Mouse (Mus musculus) layer of hippocampus, adult 11-12 months (tissue): ENCODE results near the gene Ralbp1.

ENCODE experiments used
- DNase-seq: peaks from one replicate; pipeline ENCODE4 v3.0.0; 2022; ENCODE audit warnings: low spot score

Gene Ralbp1

DNA sequence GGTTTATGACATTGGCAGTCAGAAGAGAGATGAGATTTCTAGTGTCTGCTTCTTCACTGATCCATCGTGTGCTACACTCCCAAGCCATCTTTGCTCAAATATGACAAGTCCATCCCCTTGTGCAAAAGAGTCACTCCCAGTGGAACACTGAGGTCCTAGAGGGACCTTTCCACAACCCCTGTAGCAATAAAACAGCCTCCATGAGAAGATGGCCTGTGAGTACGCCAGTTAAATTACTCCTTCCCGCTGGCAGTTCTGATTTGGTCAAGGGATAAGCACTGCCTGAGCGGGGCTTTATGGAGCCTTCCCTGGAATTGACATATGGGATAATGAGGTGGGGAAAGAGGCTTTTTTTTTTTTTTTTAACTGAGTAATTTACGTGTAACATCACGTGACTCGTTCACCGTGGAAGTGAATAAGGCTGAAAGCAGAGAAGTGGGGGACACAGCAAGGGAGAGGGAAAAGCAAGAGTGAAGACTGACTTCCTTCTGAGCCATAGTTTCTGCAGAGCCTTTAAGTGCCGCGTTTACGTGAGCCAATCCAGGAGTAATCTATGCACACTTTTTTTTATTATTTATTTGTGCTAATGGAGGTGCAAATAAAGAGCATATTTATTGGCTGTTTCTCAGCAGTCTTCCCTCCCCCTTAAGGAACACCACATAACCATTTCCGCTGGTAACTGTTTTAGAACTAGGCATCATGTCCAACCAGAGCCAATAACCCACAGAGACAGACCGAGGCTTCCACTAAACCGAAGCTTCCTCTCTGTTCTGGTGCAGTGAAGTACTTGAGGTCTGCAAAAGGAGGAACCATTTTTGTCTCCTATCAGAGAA lies at the start of gene Ralbp1:
Ralbp1 (minus strand) TSS at position 102 of the 833 bp plus-strand sequence.
- DNase-seq = peak; percentile 52

DNA sequence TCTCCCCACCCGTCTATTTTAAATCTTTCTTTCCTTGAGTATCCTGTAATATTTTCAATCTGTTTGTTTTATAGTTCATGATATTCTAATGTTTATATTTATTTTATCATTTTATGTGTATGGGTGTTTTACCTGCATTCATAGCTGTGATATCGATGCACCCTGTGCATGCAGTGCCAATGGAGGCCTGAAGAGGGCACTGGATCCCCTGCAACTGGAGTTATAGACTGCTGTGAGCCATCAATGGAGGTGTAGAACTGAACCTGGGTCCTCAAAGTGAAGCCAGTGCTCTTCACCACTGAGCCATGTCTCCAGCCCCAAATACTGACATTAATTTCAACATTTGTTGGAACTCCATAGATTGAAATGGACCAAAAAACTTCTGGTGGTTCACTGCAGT lies 48.1 kb upstream of the Ralbp1 start:
- DNase-seq = no peak

DNA sequence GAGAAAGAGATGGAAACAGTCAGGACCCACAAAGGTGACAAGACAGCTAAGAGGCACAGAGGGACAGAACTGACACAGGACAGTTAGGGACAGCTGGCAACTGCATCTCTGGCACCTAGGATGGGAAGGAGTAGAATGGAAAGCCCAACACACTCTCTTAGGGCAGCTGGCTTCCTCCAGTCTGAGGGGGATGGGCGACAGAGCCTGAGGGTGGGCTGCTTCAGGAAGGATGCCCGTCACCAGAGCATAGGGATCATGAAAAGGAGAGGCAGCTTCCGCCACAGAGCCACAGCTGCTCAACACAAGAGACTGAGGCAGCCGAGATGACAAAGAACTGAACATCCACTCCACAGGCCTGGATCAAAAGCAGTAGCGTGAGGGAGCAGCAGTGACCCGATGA lies 45.9 kb upstream of the Ralbp1 start:
- DNase-seq = no peak

DNA sequence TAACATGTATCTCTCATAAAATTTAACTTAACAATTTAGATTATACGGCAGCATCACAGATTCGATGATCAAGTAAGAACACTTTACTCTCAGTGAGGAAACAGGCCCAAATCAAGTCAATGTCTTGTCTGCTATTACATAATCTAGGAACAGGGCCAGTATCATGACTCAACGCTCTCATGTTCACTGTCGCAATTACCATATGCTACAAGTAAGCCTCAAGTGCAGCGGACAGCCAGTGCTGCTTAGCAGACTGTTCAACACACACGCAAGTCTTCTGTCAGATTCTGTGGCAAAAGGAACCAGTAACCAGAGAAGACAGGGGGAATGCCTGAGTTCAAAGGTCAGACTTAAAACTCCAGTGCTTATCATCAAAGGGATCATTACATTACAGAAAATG lies 45.4 kb upstream of the Ralbp1 start:
- peak; percentile 72 for DNase-seq

DNA sequence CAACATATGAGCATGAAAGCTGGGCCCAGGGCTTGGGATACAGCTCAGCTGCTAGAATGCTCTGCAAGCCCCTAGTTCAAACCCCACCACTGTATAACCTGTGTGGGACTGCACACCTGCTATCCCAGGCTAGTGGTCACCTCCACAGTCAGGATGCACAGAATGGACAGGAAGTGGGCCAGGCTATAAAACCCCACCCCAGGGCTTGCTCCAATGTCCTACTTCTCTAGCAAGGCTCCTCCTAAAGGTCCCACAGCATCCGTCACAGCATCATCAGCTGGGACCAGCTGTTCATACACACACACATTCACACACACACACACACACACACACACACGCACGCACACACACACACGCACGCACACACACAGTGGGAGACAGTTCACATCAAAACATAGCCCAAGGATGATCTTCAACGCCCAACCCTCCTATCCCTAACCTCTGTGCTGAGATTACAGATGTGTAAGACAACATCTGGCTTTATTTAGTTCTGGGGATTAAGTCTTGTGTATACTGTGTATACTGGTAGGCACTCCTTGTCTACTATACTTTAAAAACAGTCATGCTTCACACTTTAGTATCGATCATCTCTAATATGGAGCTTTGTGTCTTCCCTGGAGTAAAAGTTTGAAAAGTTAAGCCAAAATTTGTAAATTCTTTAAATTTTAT lies 44.7 kb upstream of the Ralbp1 start:
- no peak for DNase-seq

DNA sequence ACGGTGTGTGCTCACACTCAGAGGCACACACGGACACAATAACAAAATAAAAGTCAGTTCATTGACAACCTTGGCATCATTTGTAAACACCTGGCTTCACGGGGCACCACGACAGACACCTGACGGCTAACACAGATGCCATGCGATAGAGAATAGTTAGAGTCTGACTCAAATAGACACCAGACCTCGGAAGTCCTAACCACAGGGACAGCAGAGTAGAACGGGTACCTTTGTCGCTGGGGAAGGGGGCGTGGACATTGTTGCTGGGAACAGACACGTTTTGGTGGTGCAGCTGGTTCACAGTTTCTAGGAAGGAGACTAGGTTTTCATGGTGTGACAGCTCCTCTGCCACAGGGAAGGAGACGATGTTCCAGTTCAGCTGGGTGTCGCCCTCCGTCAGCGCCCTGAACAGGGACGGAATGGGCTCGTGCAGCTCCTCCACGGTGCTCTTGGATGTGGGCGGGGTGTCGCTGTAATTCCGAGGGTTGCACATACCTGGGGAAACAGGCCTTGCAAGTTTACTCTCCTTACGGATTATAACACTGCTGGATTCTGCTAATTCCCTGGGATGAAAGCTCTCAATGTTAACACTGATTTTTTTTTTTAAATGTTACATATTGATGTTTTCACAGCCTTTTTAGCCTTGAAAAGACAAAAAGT lies 43.9 kb upstream of the Ralbp1 start:
- no peak for DNase-seq

DNA sequence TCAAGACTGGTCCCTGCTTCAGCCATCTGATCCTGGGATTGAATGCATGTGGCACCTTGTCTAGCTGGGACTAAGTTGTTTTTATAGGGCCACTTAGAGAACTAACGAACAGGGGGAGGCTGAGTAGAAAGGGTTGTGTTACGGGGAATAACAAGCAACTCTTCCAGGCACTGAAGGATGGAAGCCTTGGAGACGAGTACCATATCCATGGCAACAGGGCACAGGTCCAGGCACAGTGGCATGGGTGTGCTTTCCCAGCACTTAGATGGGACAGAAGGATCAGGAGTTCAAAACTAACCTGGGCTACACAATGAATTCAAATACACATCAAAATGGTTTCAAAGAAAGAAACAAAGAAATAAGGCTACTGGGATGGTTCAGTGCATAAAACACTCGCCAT lies 41.5 kb upstream of the Ralbp1 start:
- peak; percentile 46 for DNase-seq

DNA sequence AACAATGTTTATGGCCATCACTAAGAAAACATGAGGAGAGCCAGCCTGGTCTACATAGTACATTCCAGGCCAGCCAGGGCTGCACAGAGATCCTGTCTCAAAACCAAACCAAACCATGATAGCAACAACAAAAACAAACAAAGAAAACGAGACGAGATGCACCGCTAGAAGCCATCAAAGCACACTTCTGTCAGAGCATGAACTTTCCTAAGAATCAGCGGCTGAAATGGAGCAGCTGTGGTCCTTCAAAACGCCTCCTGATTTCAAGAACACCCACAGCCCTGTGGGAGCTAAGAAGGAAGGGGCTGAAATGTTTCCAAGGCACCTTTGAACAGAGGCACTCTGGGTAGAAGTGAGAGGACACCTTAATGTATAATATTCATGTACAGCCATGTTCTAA lies 38.6 kb upstream of the Ralbp1 start:
- no peak for DNase-seq

DNA sequence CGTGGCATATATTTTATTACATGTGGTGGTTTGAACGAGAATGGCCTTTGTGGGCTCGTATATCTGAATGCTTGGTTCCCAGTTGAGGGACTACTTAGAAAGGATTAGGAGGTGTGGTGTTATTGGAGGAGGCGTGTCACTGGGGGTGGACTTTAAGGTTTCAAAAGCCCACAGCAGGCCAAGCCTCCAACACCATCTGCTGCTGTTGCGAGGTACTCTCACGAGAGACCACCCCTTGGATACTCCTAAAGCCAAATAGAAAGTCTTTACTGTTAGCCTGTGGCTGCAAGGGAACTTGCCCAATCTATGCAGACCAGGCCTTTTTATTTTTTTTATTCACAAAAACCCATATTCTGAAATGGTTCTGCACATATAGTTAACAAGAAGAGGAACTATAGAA lies 36.4 kb upstream of the Ralbp1 start:
- DNase-seq = no peak

DNA sequence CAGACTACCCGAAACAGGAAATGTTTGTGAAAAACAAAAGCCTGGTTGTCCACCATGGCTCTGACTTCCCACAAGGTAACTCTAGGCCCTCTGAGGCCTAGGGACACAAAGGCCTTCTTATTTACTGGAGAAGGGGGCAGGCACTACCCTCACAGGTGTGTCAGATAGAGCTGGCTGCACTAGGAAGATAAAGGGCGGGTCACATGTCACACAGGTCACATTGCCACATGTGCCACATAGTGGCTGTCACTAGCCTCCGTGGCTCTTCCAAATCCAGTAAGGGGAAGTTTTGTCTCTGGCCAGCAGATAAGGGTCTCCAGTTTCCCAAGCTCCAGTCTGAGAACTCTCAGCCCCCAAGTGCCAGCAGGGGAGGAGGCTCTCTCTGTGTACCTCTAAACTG lies 33.6 kb upstream of the Ralbp1 start:
- no peak for DNase-seq

DNA sequence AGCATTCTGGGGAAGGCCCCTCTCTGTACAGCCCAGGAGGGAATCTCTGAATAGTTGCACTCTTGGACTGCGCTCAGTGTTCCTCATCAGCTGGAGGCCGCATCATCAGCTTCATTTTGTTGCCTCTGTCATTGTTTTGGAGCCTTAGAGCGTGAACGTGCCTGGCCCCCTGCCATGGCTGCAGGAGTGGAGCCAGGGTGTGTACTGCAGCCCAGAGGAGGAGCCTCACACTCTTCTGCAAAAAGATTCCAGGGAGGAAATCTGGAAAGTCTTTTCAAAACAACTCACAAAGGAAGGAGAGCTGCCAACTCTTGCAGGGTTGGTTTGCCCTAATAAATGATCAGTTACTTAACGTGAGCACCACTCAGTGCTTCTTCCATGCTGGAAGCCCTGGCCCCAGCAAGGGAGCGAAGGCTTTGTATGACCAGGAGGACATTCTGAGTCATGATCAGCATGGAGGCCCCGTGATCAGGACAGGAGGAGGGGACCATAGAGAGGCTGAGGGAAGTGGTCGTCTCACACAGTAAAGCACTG lies 30.6 kb upstream of the Ralbp1 start:
- DNase-seq = peak; percentile 82

DNA sequence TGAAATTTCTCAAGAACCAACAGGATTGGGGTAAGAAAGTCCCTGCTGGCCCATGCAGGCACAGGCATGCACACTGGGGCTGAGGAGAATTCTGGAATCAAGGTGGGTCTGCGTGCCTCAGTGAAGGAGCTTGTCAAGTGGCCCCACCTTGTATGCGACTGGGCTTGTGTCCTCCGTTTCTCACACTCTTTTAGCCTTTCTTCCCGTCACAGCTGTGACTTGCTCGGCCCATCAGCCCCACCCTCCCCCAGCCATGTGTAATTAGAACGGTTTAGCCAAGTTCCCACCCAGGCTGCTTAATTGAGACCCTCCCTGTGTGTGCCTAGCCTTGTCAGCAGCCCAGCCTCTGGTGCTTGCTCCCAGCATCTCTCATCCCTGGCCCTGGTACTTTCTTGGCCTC lies 28.5 kb upstream of the Ralbp1 start:
- DNase-seq = no peak

DNA sequence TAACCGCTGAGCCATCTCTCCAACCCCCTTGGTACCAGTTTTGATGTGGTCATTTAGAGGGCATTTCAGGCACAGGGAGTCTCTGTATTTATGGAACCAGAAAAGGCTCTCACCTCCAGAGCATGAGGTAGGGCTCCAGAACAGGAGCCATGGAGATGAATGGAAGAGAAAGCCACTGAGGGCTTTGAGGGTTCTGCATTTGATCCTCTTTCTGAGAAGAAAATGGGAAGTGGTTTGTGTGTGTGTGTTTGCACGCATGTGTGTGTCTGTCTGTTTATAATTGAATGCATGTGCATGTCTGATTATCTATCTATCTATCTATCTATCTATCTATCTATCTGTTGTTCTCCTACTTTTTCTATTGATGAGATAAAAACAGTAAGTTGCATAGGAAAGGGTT lies 26.6 kb upstream of the Ralbp1 start:
- no peak for DNase-seq

DNA sequence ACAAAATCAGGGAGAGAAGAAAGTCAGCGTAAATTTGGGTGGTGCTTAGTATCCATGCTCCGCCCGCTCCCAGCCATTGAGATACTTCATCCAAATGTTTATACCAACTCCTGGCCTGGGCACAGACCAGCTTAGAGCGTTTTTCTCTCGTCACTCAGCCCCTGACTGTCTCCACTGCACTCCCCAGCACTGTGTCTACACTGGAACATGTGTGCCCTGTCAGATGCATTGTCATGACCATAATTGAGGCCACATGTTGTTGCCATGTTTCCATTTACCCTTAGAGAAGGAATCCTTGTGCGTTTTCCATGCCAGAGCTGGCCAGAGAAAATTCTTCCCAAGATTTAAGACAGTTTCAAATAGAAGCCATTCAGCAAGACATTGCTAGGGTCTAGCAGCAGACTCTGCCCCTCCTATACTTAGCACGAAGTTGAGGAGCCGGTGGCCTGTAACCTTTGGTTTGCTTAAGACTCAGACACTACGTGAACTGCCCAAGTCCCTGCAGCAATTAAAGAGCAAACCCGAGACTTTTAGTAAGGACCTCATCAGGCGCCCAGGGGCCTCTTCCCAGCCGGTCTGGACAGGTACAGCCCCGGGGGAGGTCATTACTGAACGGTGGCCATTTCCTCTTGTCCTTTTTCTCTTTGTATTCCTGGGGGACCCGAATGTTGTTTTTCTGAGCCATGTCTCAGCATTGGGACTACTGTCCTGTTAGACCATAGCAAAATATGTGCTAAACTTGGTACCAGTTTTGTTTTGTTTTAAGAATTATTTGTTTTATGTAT lies 25.9 kb upstream of the Ralbp1 start:
- no peak for DNase-seq

DNA sequence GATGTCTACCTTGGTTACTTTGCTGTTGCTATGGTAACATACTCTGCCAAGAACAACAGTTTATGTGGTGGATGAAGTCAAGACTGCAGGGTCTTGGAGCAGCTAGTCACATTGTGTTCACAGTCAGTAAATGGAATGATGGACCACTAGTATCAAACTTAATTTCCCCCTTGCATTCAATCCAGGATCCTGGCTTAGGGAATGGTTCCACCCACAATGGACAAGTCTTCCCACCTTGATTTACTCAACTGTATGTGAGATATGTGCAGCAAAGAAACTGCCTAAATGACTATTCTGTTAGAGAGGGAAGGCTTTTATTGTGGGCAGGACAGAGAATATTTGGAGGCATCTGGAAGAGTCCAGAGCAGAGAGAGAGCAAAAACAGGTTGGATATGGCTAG lies 22.7 kb upstream of the Ralbp1 start:
- no peak for DNase-seq

DNA sequence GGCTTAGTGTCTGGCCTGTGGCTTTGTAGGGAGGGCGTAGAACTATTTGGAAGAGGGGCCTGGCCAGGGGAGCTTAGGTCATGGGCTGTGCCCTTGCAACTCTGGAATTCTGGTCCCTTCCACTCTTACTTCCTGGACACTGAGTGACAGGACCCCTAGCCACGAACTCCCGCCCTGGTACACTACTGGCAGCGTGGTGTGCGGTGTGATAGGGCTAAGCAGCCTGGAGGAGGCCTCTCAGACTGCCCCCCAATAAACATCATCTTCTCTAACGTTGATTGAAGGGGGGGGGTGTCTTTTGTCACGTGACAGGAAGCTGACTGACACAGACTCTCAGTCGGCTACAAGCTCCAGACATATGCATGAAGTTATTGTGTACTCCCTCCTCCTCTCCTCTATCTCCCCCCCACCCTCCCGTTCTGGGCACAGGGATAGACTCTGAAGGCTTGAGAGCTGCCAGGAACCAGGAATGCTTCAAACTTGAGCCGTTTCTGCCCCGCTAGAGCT lies 21.4 kb upstream of the Ralbp1 start:
- DNase-seq = no peak

DNA sequence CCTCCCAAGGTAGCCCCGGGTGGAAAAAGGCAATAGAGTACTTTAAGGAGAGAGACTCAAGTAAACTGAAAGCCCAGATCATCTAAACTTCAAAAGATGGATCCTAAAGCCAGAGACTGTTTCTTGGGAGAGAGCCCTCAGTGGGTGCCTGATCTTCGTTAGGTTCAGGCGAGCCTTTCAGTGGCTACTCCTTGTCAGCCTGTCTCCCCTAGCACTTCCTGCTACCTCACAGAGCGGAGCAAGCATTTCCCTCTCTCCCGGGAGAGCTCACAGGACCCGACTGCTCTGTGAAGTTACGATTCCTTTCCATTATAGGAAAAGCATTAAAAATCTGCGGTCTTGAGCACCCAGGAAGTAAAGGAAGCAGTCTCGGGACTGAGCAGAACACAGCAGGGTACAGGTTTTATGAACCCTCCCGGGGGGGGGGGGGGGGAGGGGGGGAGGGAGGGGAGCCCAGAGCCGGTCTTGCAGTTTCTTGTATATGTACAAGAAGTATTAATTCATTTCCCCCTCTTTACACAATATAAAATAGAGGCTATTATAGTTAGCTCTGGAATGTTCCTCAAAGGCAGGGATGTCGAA lies 20.8 kb upstream of the Ralbp1 start:
- no peak for DNase-seq

DNA sequence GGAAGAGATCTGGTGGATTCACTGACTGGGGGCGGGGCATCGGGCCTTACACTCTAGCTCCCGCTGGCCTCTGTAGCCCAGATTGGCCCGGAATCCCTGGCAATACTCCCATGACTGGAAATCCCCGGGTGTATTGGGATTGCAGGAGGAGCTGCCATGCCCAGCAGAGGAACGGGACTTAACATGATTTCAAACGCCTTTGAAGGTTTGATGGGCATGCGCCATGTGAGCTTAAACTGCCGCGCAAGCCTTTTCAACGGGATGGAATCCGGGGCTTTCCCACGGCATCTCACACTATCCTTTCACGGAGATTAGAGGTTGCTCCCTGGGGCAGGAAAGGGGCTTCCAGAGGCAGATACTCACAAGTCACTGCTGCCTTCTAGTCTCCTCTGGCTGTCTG lies 19.6 kb upstream of the Ralbp1 start:
- no peak for DNase-seq

DNA sequence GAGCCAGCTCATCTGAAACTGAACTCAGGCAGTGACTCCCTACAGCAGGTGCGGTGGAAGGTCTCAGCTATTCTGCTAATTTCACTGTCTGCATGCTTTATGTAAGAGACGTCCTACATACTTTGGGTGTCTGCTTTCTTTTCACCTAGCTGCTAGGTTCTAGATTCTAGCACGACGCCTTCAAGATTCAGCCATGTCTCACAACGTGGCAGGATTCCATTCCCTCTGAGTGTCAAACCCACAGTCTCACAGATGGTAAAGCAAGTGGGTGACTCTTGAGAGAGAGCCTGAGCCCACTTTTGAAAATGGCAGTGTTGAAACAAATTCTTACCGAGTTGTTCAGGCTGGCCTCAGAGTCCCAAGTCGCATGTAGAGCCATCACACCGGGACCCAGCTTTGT lies 18.2 kb upstream of the Ralbp1 start:
- no peak for DNase-seq

DNA sequence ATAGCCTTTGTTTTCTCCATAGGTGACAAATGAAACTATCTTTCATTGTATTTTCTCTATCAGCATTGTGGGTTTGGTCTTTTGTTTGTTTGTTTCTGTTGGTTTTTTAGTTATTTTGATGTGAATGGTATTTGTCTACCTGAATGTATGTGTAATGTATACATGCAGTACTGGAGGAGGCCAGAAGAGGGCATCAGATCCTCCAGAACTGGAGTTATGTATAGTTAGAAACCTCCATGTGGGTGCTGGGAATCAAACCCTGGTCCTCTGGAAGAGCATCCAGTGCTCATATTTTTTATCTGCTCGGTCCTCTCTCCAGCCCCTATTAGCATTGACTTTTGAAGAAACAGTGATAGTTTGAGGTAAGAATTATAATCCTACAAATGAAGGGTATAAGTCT lies 17.4 kb upstream of the Ralbp1 start:
- no peak for DNase-seq

DNA sequence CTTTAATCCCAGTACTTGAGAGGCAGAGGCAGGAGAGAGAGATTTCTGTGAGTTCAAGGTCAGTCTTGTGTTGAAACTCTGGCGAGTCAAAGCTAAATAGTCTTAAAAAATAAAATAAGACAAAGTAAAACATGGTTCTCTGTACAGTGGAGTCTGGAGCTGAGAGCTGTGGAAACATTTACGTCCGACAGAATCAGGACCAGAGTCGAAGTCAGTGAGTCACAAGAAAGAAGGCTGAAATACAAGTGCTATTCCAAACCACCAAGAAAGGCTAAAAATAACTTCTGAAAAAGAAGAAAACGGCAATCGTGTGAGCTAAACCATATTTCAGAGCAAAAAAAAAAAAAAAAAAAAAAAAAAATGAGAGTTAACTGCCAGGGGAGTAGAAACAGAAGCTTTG lies 16.7 kb upstream of the Ralbp1 start:
- DNase-seq = no peak

DNA sequence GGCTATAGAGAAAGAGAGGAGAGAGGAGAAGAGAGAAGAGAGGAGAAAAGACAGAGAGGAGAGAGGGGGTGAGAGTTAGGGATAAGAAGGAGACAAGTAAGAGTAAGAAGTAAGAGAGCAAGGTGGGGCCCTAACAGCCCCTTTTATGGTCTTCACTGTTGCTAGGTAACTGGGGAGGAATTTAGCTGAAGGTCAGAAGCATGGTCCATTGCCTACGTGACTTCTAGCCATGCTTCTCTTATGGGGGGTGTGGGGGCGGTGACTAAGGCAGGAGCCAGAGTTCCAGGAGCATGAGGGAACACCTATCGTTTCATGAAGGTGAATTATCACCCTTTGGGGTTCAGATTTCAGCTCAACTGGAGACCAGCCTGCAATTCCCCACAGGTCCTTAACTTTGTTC lies 10.4 kb upstream of the Ralbp1 start:
- DNase-seq = no peak
